Mouse (Mus musculus) neutrophil, adult 5-6 weeks (primary cell): ENCODE data around the gene Bdh1. TPM values are rescaled to one million over a fixed set of nuclear protein-coding genes. Genes with fewer than 3 reads are reported as not detected.
"Not testable (repeated sequence)": the region's sequence is repeated elsewhere in the genome, so short reads cannot be mapped to it uniquely, and the experiment has no call there.

Source experiments
- ATAC-seq: fragments of 151-379, 151-347 bp; 2 replicates; pipeline ENCODE4 v1.8.0; 2017; ENCODE audit warnings: mild to moderate bottlenecking, moderate TSS enrichment; ENCODE audit not compliant: insufficient number of reproducible peaks, poor library complexity, low FRiP score, severe bottlenecking; ENCODE audit errors: extremely low read depth
- total RNA-seq: library from RNA; stranded (forward); fragments of 200-1000 nt; gene quantifications from 2 replicates; pipeline ENCODE4 v1.2.3, GENCODE M21; 2017

Gene Bdh1
- total RNA-seq, 1 experiment from 2014 or later, result 7.4 TPM

DNA sequence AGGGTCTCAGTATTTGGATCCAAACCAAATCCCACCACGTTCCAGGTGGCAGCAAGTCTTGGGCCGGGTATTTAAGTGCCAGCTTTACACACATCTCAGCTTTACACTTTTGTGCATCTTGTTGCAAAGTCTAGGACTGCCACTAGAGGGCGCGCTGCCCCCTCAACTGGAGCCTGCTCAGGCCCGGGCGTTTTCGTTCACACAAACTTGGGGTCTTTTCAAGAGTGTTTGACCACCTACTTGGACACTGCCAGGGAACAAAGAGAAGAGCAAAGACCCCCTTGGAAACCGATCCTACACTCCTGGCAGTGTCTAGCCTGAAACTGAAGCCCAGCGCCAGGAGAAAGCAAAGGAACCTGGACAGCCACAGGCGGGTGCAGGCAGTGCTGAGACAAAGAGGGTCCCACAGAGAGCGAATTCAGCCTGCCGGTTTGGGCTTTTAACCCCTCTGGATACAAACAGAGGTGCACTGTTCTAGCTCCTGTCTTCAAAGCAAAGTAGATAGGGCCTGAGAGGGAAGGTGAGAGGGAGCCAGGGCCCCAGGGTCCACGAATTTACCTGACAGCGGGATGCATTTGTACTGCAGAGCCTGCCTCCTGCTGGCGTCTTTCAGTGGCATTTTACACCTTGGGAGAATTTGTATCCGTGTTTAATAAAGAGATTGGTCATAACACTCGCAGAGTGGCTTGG, 36.3 kb downstream of the Bdh1 start:
- ATAC-seq, result no peak

DNA sequence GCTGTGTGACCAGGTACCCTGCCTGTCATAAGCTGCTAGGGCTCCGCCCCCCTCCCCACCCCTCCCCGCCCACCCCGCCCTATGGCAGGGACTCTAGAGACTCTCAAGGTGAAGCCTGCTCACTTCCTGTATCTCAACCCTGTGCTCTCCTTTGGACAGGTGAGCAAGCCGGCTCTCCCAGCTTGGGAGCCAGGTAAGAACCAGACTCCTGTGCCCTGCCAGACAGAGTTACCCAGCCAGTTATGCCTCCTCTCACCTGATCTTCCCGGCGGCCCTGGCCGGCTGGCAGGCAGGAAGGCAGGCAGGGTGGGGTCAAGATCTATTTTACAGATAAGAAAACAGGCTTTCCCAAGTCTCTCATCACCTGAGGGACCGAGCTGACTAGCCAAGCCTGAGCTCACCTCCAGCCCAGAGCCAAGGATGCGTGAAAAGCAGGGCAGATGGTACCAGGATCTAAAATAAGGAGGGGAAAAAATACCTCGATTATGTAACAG, 37.9 kb downstream of the Bdh1 start:
- ATAC-seq, result no peak

GRCm38 (mm10) chr16:31460506-31460905, 38.4 kb downstream of the Bdh1 start:
- ATAC-seq, result no peak

GRCm38 (mm10) chr16:31461046-31461445, 39.0 kb downstream of the Bdh1 start:
- no peak for ATAC-seq

DNA sequence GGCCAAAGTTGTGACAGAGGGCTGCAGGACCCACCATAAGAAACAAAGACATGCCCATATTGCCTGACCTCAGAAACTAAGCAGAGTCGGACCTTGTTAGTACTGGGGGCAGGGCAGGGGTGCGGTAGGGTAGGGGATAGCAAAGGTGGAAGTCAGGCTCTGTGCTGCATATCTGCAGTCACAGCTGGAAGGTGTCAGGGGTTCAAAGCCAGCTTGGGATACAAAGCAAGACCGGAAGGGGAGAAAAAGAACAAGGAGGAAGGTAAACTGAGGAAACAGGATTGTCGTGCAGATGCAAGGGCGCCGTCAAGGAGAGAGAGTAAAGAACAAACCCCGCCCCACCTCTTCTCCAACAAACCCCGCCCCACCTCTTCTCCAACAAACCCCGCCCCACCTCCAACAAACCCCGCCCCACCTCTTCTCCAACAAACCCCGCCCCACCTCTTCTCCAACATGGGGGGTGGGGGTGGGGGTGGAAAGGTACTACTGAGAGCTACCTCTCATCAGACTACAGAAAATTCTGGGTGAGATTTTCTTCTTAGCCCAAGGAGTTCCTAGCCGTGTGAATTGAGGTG, 40.1 kb downstream of the Bdh1 start:
- no peak for ATAC-seq

DNA sequence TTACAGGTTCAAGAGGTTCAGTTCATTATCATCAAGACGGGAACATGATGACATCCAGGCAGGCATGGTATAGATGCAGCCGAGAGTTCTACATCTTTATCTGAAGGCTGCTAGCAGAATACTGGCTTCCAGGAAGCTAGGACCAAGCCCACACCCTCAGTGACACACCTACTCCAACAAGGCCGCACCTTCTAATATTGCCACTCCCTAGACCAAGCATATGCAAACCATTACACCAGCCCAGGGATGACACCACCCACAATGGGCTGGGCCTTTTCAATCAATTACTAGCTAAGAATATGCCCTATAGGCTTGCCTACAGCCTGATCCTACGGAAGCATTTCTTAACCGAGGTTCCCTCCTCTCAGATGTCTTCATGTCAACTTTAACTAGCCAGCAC, 42.9 kb downstream of the Bdh1 start:
- no peak for ATAC-seq

GRCm38 (mm10) chr16:31465630-31466029, 43.5 kb downstream of the Bdh1 start:
- no peak for ATAC-seq

DNA sequence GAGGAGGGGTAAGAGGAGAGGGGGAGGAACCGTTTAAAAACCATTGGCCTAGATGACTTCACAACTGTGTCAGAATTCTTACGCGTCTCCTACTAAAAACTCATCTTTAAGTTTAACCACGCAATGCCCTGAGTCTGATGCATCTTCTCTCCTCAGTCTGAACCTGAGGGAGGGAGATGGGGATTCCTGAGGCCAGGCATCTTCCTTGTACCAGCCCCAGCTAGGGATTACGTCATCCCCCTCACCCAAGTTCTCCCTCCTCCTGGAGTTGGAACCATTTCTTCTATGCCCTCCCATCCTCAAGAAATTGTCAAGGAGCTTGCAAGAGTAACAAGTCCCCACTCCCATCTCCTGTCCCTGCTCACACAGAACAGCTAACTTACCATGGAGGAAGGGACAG, 44.0 kb downstream of the Bdh1 start:
- ATAC-seq, result no peak

DNA sequence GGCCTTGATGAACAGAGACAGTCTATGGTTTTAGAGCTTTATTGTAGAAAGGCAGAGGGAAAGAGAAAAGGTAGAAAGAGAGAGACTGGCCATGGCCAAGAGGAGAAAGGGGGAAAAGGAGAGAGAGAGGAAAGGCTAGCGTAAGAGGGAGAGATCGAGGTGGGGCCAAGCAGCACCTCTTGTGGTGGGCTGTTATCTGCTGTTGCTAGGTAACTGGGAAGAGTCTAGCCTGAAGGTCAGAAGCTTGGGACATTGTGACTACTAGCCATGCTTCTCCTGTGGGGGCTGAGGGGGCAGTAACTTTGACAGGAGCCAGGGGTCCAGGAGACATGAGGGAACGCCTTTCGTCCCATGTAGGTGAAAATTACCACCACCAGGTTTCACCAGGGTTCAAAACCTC, 48.7 kb downstream of the Bdh1 start:
- ATAC-seq, result not testable (repeated sequence)

DNA sequence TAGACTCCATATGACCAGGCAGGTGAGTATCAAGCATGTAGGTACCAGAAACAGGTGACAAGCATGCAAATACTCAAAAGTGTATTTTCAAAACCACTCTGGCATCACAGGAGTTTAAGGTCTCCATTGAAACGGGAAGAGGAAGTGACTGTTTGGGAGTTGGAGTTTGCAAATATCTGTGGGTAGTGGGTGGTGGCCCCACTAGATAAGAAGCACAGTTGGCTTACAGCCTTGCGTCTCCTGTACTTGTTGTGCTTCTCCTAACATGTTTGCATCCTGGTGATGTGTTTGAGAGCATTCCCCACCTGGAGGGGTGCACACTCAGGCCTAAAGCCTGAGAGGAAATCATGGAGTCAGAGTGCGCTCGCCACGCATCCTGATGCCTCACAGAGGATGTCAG, 49.9 kb downstream of the Bdh1 start:
- no peak for ATAC-seq

DNA sequence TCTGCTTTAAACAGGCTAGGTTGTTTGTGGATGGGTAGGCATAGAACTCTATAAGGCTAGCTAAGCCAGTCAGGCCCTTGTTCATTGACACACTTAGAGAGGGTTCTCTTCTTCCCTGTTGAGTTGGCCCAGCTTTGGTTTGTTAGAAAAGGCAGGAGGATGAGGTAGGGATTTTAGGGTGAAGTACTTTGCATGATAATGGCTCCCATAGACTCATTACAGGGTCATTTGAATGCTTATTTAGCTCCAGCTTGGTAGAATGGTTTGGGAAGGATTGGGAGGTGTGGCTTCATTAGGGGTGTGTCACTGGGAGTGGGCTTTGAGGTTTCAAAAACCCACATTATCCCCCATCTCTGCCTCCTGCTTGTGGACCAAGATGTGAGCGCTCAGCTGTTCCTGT, 51.1 kb downstream of the Bdh1 start:
- no peak for ATAC-seq

- ATAC-seq, result no peak
These were observed 53.3 kb downstream of the Bdh1 start for GRCm38 (mm10) chr16:31475123-31475968.

- ATAC-seq, result no peak
These were observed 55.0 kb downstream of the Bdh1 start for GRCm38 (mm10) chr16:31476872-31477603.

- ATAC-seq, result no peak
These were observed 63.3 kb downstream of the Bdh1 start for GRCm38 (mm10) chr16:31485336-31485735.

DNA sequence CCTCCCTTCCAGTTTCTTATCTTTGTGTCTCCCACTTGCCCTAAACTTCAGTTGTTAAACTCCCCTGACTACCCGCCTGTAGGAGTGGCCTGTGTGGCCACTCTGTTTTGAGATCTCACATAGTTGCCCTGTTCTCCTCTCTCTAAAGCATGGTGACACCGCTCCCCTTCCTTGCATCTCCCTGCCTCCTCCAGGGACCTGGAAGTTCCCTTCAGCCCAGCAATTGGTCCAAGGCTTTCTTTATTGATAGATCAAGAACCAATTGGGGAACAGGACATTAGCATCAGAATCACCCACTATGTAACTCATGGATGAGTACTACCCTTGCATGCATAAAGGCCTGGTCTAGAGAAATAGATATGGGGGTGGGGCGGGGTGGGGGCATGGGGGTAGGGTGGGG, 65.2 kb downstream of the Bdh1 start:
- no peak for ATAC-seq

- ATAC-seq, result no peak
These were observed 67.0 kb downstream of the Bdh1 start for GRCm38 (mm10) chr16:31489096-31489495.

DNA sequence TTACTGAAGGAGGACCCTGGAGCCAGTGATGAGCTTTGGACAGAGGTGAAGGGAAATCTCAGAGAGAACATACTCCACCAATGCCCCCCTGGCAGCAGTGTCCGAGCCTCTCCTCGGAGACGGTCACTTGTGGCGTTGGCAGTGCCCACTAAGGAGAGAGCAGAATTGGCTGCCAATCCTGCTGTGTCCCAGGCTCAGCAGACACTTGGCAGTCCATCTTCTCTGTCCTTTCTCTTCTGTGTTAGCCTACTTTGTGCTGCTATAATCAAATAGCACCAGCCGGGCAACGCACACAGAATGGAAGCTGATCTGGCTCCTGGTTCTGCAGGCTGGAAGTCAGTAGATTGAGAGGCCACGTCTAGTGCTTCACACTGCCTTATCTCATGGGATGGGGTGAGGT, 68.9 kb downstream of the Bdh1 start:
- ATAC-seq, result no peak

DNA sequence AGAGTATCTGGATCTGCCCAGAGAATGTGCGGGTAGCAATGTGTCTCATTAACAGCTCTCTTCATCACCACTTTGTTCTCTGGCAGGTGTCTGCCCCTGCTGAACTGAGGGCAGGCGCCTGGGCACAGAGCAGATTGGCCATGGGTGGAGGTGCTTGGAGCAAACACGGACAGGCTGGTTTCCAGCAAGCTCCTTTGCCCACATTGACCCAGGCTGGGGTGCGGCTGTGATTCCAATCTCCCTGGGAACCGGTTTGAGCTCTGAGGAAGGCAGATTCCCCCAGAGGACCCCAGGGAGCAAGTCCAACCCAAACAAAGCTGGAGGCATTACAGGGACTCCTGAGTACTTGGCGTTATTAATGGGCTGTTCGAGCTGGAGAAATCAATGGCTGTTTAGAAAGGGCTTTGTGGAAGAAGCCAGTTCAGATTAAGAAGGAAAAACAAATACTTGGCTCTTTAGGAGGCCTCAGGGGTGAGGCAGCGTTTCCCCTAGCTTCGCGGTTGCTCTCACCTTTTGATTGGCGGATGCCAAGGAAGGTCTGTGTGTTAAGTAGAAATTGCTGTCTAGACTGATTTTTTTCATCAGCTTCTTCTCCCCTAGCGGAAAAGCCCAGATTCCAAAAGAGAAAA, 71.0 kb downstream of the Bdh1 start:
- ATAC-seq, result no peak

DNA sequence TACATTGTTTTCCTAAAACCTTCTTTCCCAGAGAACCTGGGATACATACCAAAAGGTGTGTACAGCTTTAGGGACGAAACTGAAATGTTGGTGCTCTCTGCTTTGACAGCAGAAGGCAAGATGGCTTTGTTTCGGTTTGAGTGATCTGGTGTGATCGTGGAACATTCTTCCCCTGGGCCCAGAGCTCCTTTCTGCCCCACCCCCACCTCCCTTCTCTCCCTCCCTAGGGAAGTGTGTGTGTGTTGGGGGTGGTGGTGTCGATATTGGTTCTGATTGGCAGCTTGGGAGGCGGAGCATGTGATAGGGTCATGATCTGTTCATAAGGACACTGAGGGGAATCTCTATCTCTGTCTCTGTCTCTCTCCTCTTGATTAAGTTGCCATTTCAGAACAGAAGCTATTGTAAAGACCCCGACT, 71.5 kb downstream of the Bdh1 start:
- ATAC-seq, result no peak
